Mouse (Mus musculus) lung, postnatal 14 days (tissue): Measurements from ENCODE around the gene Mlph.

ENCODE experiments used
- DNase-seq: peaks from one replicate; pipeline ENCODE4 v3.0.0; 2021

Mlph gene

GRCm38 (mm10) chr1:90914948-90915569 is at the start of gene Mlph:
Gene Mlph, plus strand, starts transcription at chr1:90915085.
- DNase-seq, result peak; percentile 70

- no peak for DNase-seq
Observed at GRCm38 (mm10) chr1:90866734-90867133, 48.2 kb upstream of the Mlph start.

DNA sequence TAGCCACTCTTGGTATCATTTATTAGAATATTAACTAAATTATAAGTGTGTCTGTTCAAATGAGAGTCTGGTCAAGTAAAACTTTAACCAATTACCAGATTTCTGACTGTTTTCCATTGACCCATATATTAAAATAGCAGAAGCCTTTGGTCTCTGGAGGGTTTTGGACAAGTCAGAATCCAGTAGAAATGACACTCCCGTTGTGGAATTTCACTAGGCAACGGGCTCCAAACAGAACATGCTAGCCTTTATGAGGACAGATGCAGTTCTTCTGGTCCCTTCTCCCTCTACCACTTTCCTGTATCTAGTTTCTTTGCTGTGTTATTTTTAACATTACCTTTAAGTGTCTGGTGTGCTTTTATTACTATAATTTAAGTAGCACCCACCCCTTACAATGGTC is 44.3 kb upstream of the Mlph start:
- DNase-seq, result no peak

DNA sequence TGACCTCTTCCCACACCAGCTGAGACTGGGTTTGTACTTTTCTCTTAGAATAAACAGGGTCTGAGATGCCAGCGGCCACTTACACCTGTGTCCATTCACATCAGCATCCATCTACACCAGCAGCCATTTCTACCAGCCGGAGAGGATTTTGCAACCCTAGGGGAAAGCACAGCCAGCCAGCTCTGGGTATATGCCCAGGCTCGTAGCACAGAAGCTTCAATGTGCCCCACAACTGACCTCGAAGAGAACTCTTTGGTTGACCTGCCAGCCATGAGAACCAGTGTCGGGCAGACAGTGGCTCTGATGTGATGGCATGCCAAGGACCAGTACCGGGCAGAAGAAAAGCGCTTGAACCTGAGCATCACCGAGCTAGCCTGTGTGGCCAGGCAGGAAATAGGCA is 39.5 kb upstream of the Mlph start:
- no peak for DNase-seq

GRCm38 (mm10) chr1:90875961-90876360 is 38.9 kb upstream of the Mlph start:
- no peak for DNase-seq

- DNase-seq, result peak; percentile 77
Observed at GRCm38 (mm10) chr1:90876486-90877270, 38.2 kb upstream of the Mlph start.

DNA sequence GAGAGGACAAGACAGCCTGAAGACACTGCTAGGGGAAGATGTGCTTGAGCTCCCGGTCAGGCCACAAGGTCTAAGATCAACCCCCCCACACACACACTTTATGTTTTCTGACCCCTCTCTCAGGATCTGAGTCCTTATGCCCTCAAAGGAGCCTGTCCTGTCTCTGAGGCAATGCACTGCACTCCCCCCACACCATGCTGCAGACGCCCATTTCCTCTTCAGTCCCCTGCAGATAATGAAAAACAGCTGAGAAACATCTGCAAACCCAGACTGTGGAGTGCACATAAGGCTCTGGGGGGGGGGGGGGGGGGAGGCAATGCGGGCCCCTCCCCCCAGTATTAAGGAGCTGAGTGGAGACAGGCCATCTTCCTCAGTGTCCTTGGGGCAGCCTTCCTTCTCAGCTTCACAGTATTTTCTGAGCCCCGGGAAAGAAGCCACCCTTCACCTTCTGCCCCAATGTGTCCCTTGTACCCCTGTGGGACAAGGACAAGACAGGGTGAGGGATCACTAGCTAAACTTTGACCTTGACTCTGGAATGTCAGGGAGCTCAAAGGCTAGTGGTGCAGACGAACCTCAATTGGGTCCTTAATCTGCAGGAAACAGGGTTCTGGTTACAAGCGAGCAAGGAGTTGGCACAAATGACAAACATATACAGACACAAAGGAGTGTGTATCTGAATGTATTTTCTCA is 29.0 kb upstream of the Mlph start:
- DNase-seq, result no peak

GRCm38 (mm10) chr1:90894521-90894920 is 20.4 kb upstream of the Mlph start:
- DNase-seq, result no peak

- no peak for DNase-seq
Observed at GRCm38 (mm10) chr1:90895004-90895403, 19.9 kb upstream of the Mlph start.

DNA sequence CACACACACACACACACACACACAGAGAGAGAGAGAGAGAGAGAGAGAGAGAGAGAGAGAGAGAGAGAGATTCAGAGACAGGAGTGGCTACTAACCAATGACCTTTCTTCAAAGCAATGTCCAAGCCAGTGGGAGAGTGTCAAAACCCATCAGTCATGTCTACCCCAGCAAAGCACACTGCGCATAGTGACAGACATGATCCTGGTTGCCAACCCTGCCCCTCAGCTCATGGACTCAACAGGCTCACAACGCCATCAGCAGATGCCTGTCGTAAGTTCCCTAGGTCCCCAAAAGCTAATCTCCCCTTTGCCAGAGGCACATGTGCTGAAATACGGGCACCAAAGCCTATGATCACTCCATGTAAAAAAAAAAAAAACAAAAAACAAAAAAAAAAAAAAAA is 18.6 kb upstream of the Mlph start:
- no peak for DNase-seq

DNA sequence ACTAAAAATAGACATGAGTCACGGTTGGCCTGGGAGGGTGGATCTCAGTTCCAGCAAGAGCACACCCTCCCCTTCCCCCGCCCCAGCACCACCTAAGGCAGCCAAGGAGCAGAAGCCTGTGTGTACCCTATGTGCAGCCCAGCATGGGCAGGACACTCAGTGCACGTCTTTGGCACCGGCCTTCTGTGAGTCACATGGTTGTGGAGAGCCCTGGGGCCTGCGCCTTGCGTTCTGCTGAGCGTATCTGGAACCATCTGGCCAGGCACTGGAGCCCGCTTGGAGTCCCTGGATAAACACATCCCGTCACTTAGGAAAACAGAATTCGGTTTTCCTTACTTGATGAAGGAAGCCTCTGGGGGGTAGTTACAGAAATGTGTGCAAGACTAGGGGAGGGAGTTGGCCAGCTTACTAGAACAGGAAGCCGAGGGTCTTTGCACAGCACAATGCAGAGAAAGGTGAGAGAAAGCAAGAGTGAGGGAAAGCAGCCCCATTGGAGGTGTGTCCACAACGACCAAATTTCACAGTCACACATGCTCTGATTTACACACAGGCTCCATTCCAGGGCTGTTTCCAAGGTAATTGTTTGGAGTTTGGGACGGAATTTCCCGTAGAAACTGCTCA is 18.0 kb upstream of the Mlph start:
- DNase-seq, result peak; percentile 74

DNA sequence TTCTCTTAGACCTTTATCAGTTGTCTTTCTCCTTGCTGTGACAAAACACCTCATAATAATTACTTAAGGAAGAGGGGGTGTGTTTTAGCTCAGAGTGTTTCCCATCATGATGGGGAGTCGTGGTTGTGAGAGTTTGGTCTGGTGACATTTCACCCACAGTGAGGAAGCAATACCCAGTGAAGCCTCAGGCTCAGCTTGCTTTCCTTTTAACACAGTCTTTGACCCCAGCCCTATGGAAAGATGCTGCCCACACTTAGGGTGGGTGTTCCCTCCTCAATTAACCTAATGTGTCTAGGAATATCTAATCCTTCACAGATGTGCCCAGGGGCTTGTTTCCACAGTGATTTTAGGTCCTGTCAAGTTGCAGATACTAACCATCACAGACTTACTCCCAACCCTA is 16.9 kb upstream of the Mlph start:
- no peak for DNase-seq

GRCm38 (mm10) chr1:90899816-90900215 is 15.1 kb upstream of the Mlph start:
- no peak for DNase-seq

DNA sequence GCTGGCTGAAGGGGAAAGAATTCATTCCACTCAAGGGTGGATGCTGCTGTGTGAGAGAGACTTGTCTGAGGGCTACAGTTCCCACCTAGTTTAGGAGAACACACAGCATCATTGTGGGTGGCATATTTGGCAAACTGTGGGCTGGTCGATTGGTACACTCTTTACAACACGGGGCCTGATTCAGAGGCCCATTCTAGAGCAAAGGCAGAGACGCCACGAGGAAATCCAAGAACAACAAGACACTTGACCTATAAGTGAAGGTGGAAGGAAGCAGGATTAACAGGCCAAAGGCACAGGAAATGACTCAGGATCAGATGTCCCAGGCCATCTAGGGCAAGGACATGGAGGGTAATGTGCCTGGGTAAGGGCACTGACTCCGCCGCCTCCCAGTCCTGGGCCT is 14.5 kb upstream of the Mlph start:
- DNase-seq, result no peak

DNA sequence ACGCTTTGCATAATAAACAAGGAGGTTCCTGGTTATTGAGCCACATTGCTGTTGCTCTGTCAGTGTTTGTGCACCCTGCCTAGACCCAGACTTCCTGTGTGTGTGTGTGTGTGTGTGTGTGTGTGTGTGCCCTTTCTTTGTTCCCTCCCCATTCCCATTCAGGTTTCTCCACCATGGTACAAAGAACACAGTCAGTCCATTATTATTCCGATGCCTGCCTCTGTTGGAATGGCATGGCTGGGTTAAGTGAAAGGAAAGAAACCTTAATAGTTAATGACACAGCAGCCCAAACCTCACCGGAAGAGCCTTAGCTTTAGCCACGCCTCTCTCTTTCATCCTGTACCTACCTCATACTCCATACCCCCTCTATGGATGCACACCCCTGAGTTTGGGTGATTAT is 13.6 kb upstream of the Mlph start:
- no peak for DNase-seq

DNA sequence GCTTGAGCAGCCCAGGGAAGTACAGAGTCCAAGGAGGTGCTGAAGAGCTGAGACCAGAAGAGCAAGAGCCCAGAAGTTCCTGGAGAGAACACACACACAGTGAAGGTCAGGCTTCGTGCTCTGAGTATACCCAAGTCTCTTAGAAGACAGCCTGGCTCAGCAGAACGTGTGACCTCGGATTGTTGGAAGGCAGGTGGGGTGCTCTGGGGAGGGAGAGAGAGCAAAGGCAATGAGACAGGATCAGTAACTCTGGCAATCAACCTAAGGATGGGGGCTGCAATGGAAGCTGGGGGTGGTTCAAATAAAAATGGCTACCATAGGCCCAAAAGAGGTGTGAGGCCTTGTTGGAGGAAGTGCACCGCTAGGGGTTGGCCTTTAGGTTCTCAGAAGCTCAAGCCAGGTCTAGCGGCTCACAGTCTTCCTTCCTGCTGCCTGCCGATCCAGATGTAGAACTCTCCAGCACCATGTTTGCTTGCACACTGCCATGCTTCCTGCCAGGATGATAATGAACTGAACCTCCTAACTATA is 13.1 kb upstream of the Mlph start:
- no peak for DNase-seq

GRCm38 (mm10) chr1:90902751-90903150 is 12.1 kb upstream of the Mlph start:
- no peak for DNase-seq

DNA sequence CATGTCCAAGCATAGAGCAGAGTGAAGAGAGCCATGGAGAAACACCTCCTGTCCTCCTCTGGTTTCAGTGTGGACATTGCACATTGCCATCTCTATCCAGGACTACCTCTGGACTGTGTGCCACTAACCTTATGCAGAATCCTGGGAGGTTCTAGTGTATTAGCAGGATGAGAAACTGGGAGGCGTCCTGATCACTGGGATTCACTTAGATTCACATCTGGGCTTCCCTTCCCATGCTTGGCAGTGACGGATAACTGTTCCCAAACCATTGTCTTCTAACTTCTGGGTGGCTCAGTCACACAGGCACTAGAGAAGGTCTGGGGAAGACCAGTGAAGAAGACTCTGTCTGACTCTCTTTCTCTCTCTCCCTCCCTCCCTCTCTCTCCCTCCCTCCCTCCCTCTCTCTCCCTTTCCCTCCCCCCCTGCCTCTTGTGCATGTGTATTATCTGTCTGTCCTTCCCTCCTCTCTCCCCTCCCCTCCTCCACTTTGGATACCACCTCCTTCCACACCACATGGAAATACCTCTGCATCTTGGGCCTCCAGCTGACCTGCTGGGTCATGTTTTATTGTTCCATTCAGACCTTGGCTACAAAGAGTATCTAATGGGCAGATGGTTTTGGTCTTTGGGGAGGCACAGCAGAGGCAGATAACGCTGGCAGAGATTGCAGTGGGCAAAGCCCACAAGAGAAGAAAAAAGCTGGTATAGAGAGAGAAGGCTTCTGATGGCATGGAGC is 11.5 kb upstream of the Mlph start:
- DNase-seq, result no peak

DNA sequence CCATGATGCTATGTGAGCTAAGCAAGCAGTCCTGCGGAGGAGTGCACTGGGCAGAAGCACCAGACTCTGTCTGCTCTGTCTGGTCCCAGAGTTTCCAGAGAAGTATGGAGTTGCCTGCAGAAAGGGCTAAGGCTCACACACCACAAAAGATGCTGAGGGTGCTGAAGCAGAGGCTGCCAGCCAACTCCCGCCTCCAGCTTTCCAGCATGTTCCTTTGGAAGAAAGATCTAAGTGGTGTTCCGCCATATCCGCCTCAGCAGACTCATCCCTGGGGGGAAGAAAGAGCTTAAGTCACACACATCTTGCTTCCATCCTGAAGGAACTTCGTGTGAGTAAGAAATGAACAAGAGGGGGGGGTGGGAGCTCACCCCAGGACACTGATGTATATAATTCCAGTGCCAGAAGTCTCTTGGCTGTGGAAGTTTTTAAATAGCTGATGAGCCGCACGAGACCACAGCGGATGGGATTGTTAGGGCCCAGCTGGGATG is 10.9 kb upstream of the Mlph start:
- peak; percentile 44 for DNase-seq

- DNase-seq, result no peak
Observed at GRCm38 (mm10) chr1:90904729-90905404, 10.0 kb upstream of the Mlph start.

GRCm38 (mm10) chr1:90906357-90906756 is 8.5 kb upstream of the Mlph start:
- peak; percentile 71 for DNase-seq

- DNase-seq, result peak; percentile 49
Observed at GRCm38 (mm10) chr1:90909161-90909560, 5.7 kb upstream of the Mlph start.
